Mouse (Mus musculus): ENCODE measurements around the gene Spg11.
"Not testable (repeated sequence)": the region's sequence is repeated elsewhere in the genome, so short reads cannot be mapped to it uniquely, and the experiment has no call there.

DNA sequence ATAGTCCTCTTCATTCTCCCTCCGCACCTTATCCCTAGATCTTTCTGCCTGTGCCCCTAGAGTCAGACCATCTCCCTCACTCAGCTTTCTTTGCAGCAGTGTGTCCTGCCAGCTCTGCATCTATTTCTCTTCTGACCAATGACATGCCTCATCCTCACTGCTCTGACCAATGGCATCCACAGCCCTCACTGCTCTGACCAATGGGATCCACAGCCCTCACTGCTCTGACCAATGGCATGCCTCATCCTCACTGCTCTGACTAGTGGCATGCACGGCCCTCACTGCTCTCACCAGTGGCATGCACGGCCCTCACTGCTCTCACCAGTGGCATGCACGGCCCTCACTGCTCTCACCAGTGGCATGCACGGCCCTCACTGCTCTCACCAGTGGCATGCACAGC is 20.5 kb downstream of the Spg11 start:
- not testable (repeated sequence) for TF ChIP-seq POLR2A (IDR thresholded peaks at IDR 0.05; ENCODE audit: borderline replicate concordance, extremely low read depth, insufficient read depth, insufficient read length, poor library complexity, severe bottlenecking); CTCF (IDR thresholded peaks at IDR 0.05; ENCODE audit: borderline replicate concordance, extremely low read depth, insufficient read depth, insufficient read length)
